Mouse (Mus musculus) heart, adult 2 months (tissue): Measurements from ENCODE around the gene Gm20767. TPM values are rescaled to one million over a fixed set of nuclear protein-coding genes. Genes with fewer than 3 reads are reported as not detected.
"Not testable (repeated sequence)": the region's sequence is repeated elsewhere in the genome, so short reads cannot be mapped to it uniquely, and the experiment has no call there.

Experiments used
- DNase-seq, 2 experiments: peaks; one replicate each; pipeline ENCODE4 v3.0.0; 2021
- H3K27ac ChIP-seq: fragments of 200-600 bp; 2 replicates; pipeline ENCODE4 v1.8.1; 2022
- H3K27me3 ChIP-seq: fragments of 200-500 bp; 2 replicates; pipeline ENCODE4 v1.6.1; 2012; ENCODE audit warnings: mild to moderate bottlenecking, low read length, inconsistent platforms, mixed read lengths; ENCODE audit not compliant: control insufficient read depth, insufficient read depth
- H3K36me3 ChIP-seq: fragments of 200-500 bp; 2 replicates; pipeline ENCODE4 v1.6.1; 2012; ENCODE audit warnings: low read length, inconsistent platforms; ENCODE audit not compliant: control insufficient read depth, insufficient read depth
- H3K4me1 ChIP-seq: fragments of 200-500 bp; 2 replicates; pipeline ENCODE4 v1.6.1; 2011; ENCODE audit warnings: low read length; ENCODE audit not compliant: control insufficient read depth, insufficient read depth
- H3K4me3 ChIP-seq: fragments of 200-600 bp; 2 replicates; pipeline ENCODE4 v1.8.1; 2022
- H3K79me2 ChIP-seq: fragments of 200-500 bp; replicated peaks from 2 replicates; pipeline ENCODE4 v1.6.1; 2012; ENCODE audit warnings: mild to moderate bottlenecking, inconsistent platforms, low read length, moderate library complexity, mixed read lengths; ENCODE audit not compliant: control insufficient read depth, insufficient read depth
- H3K9ac ChIP-seq: fragments of 200-500 bp; 2 replicates; pipeline ENCODE4 v1.6.1; 2012; ENCODE audit warnings: low read depth, mild to moderate bottlenecking, control low read depth, inconsistent platforms, low read length, mixed read lengths
- WGBS: fragments of 180-500 bp; shearing (Covaris S2); methylation state at CpG from one replicate; pipeline ENCODE4 v1.1.7; 2018; 5-methylcytosine and 5-hydroxymethylcytosine counted together
- intact Hi-C: fragments of 180-260 bp; cut with DNase I; formaldehyde crosslinking; loops from one replicate; pipeline ENCODE4 v1.15.1; 2025
- polyA plus RNA-seq: library from polyadenylated mRNA; depleted of rRNA; stranded (reverse); fragments of >200 nt; gene quantifications from 2 replicates; pipeline ENCODE4 v1.2.3, GENCODE M21; 2012; rRNA removed
- total RNA-seq, 2 experiments: library from RNA; stranded (reverse); gene quantifications; 2 replicates each; pipeline ENCODE4 v1.2.3; 2021

Gene Gm20767
- total and polyA plus RNA-seq, 3 experiments: not detected

GRCm38 (mm10) chr13:120168301-120168700 lies 28.3 kb downstream of the Gm20767 start:
- H3K27me3 ChIP-seq, H3K9ac ChIP-seq, intact Hi-C loops, H3K79me2 ChIP-seq, H3K27ac ChIP-seq, H3K4me1 ChIP-seq, DNase-seq, H3K4me3 ChIP-seq, H3K36me3 ChIP-seq: not testable (repeated sequence)
- WGBS: 50% methylated on average over 5 of the region's 5 CpGs

- H3K4me1 ChIP-seq, H3K27me3 ChIP-seq, H3K4me3 ChIP-seq, DNase-seq, H3K36me3 ChIP-seq, H3K9ac ChIP-seq, intact Hi-C loops, H3K27ac ChIP-seq, H3K79me2 ChIP-seq: not testable (repeated sequence)
- 63% methylated on average over 4 of the region's 4 CpGs for WGBS
Observed at GRCm38 (mm10) chr13:120172133-120172532, 32.1 kb downstream of the Gm20767 start, which contains the start of gene Gm21818. Gm21818 (plus strand) TSS chr13:120172433.

GRCm38 (mm10) chr13:120196189-120196821 lies 56.3 kb downstream of the Gm20767 start:
- DNase-seq, H3K79me2 ChIP-seq, H3K9ac ChIP-seq, H3K27ac ChIP-seq, intact Hi-C loops, H3K36me3 ChIP-seq, H3K4me3 ChIP-seq, H3K27me3 ChIP-seq, H3K4me1 ChIP-seq: not testable (repeated sequence)
- 61% methylated on average over 7 of the region's 8 CpGs for WGBS

Other genes starting within 250 kb of the Gm20767 start
- not detected for gene Tcstv1, start 245.5 kb upstream of the Gm20767 start, total RNA-seq
- gene Tcstv1, start 245.5 kb upstream of the Gm20767 start, polyA plus RNA-seq: not detected in 2 replicates
- not detected for gene Gm21761, start 211.0 kb upstream of the Gm20767 start, total RNA-seq
- not detected in 2 replicates for gene Gm21761, start 211.0 kb upstream of the Gm20767 start, polyA plus RNA-seq
- not detected for gene B020031M17Rik, start 189.4 kb upstream of the Gm20767 start, total RNA-seq
- not detected in 2 replicates for gene B020031M17Rik, start 189.4 kb upstream of the Gm20767 start, polyA plus RNA-seq
- gene Gm36079, start 113.2 kb upstream of the Gm20767 start, total RNA-seq: not detected
- not detected in 2 replicates for gene Gm36079, start 113.2 kb upstream of the Gm20767 start, polyA plus RNA-seq
- gene Gm21188, start 88.1 kb upstream of the Gm20767 start, total RNA-seq: under 1 TPM in 1 of 2 experiments, not detected in 1; 0.23 TPM
- 0.29 and 0.67 TPM in 2 replicates for gene Gm21188, start 88.1 kb upstream of the Gm20767 start, polyA plus RNA-seq
- not detected for gene Gm21818, start 32.2 kb downstream of the Gm20767 start, total RNA-seq
- gene Gm21818, start 32.2 kb downstream of the Gm20767 start, polyA plus RNA-seq: not detected in 2 replicates
- gene Gm21762, start 75.7 kb downstream of the Gm20767 start, total RNA-seq: not detected
- gene Gm21762, start 75.7 kb downstream of the Gm20767 start, polyA plus RNA-seq: not detected in 2 replicates
- not detected for gene Gm21731, start 98.9 kb downstream of the Gm20767 start, total RNA-seq
- not detected in 2 replicates for gene Gm21731, start 98.9 kb downstream of the Gm20767 start, polyA plus RNA-seq
- gene AF067061, start 122.9 kb downstream of the Gm20767 start, total RNA-seq: not detected
- not detected in 2 replicates for gene AF067061, start 122.9 kb downstream of the Gm20767 start, polyA plus RNA-seq
- not detected for gene BC147527, start 160.1 kb downstream of the Gm20767 start, total RNA-seq
- gene BC147527, start 160.1 kb downstream of the Gm20767 start, polyA plus RNA-seq: 0.08 TPM in 1 of 2 replicates, not detected in the other
- gene Tcstv3, start 176.6 kb downstream of the Gm20767 start, total RNA-seq: not detected
- not detected in 2 replicates for gene Tcstv3, start 176.6 kb downstream of the Gm20767 start, polyA plus RNA-seq